Comparison of ENCODE assay signal across 24 mouse cellular contexts in genomic region chr10:128370601-128371000, GRCm38 (mm10). TPM values are rescaled to one million over a fixed set of nuclear protein-coding genes. Genes with fewer than 3 reads are reported as not detected.
DNase-seq lines count a peak whose midpoint lies in the region; ATAC-seq and TF ChIP-seq lines count a peak whose summit lies in the region.
"Had no signal": no experiment of that assay in that cellular context is flagged by ENCODE, and none has a peak within 500 bp of the region (broad histone marks: within the 10 kb centered on the region; RNA-seq: fewer than 3 reads in every experiment).

No protein-coding gene starts in this region.

- 55% methylated on average over 4 of the region's 4 CpGs for WGBS in hindbrain, embryonic 12.5 days
- 59% methylated on average over 4 of the region's 4 CpGs for WGBS in hindbrain, embryonic 13.5 days
- 48% methylated on average over 4 of the region's 4 CpGs for WGBS in neural tube, embryonic 15.5 days
- 67% methylated on average over 4 of the region's 4 CpGs for whole genome bisulfite sequencing in midbrain, embryonic 13.5 days

- no peak overlapping the region for H3K4me2 ChIP-seq in hindbrain, embryonic 12.5 days (replicated peaks)
- no peak overlapping the region for H3K4me2 ChIP-seq in hindbrain, embryonic 13.5 days
- no peak overlapping the region for H3K4me2 ChIP-seq in neural tube, embryonic 15.5 days
- H3K4me2 ChIP-seq in midbrain, embryonic 13.5 days (replicated peaks), result no peak overlapping the region
- H3K4me2 ChIP-seq: embryonic facial prominence, embryonic 13.5 days; limb, embryonic 13.5 days; liver, embryonic 13.5 days; lung, embryonic 14.5 days had no signal

- H3K4me3 ChIP-seq in hindbrain, embryonic 12.5 days, result no peak overlapping the region
- no peak overlapping the region for H3K4me3 ChIP-seq in hindbrain, embryonic 13.5 days
- 0 out of 2 replicates have a peak overlapping the region, but pooled peaks have one; percentile 14 for H3K4me3 ChIP-seq in E14TG2a.4 (replicated peaks; ENCODE audit: low read length)
- no peak overlapping the region for H3K4me3 ChIP-seq in neural tube, embryonic 15.5 days (replicated peaks)
- H3K4me3 ChIP-seq in midbrain, embryonic 13.5 days (replicated peaks), result no peak overlapping the region
- H3K4me3 ChIP-seq: embryonic facial prominence, embryonic 13.5 days; limb, embryonic 13.5 days; liver, embryonic 13.5 days; midbrain, embryonic 10.5 days had no signal

- ATAC-seq in hindbrain, embryonic 12.5 days (ENCODE audit: low FRiP score), result no peak
- ATAC-seq in hindbrain, embryonic 13.5 days (ENCODE audit: low FRiP score), result no peak
- peak; percentile 15 for ATAC-seq in granulocyte monocyte progenitor cell, adult 5-6 weeks (replicated peaks; ENCODE audit: poor library complexity, severe bottlenecking)
- no peak for ATAC-seq in neural tube, embryonic 15.5 days (ENCODE audit: low FRiP score)
- no peak for ATAC-seq in midbrain, embryonic 13.5 days
- ATAC-seq: forebrain, embryonic 16.5 days had no signal

- peak; percentile 81 for DNase-seq in ES-CJ7 (ENCODE audit: low read depth, low spot score)
- no peak for DNase-seq in adrenal gland, adult 2 months
- DNase-seq: cerebellum, postnatal 10 days; heart, adult 18-20 months; kidney, postnatal 36 days; liver, embryonic 13.5 days; lung, embryonic 14.5 days; spleen, adult 18-20 months; thymus, adult 2 months had no signal

- H3K36me3 ChIP-seq in hindbrain, embryonic 12.5 days, result peaks cover 1% of the 10 kb centered on the region; the same call in 1 of the 2 replicates
- peaks cover 4% of the 10 kb centered on the region; the same call in 1 of the 2 replicates for H3K36me3 ChIP-seq in hindbrain, embryonic 13.5 days
- H3K36me3 ChIP-seq in E14TG2a.4 (ENCODE audit: insufficient read depth, low read length), result peaks cover 10% of the 10 kb centered on the region
- no peaks in the 10 kb centered on the region for H3K36me3 ChIP-seq in neural tube, embryonic 15.5 days
- peaks cover 5% of the 10 kb centered on the region; the same call in 1 of the 2 replicates for H3K36me3 ChIP-seq in midbrain, embryonic 13.5 days

- H3K9ac ChIP-seq in hindbrain, embryonic 12.5 days, result 0 out of 2 replicates have a peak overlapping the region, but pooled peaks have one; percentile 9
- no peak overlapping the region for H3K9ac ChIP-seq in hindbrain, embryonic 13.5 days
- H3K9ac ChIP-seq in neural tube, embryonic 15.5 days (replicated peaks), result no peak overlapping the region
- no peak overlapping the region for H3K9ac ChIP-seq in midbrain, embryonic 13.5 days (replicated peaks)
- H3K9ac ChIP-seq: embryonic facial prominence, embryonic 13.5 days; limb, embryonic 13.5 days; liver, embryonic 13.5 days; lung, embryonic 14.5 days had no signal

- no peaks in the 10 kb centered on the region for H3K27me3 ChIP-seq in hindbrain, embryonic 12.5 days
- no peaks in the 10 kb centered on the region for H3K27me3 ChIP-seq in hindbrain, embryonic 13.5 days
- H3K27me3 ChIP-seq in E14TG2a.4 (ENCODE audit: insufficient read depth, low read length), result no peaks in the 10 kb centered on the region
- no peaks in the 10 kb centered on the region for H3K27me3 ChIP-seq in neural tube, embryonic 15.5 days (replicated peaks)
- no peaks in the 10 kb centered on the region for H3K27me3 ChIP-seq in midbrain, embryonic 13.5 days
- H3K27me3 ChIP-seq: embryonic facial prominence, embryonic 13.5 days; limb, embryonic 13.5 days; liver, embryonic 13.5 days had no signal

- TF ChIP-seq CTCF in E14TG2a.4 (conservative IDR thresholded peaks at IDR 0.05; ENCODE audit: low read length), result no peak

- no peaks in the 10 kb centered on the region for H3K9me3 ChIP-seq in hindbrain, embryonic 12.5 days (replicated peaks)
- H3K9me3 ChIP-seq in hindbrain, embryonic 13.5 days, result no peaks in the 10 kb centered on the region
- H3K9me3 ChIP-seq in E14TG2a.4 (ENCODE audit: low read length), result no peaks in the 10 kb centered on the region
- H3K9me3 ChIP-seq in neural tube, embryonic 15.5 days (replicated peaks), result no peaks in the 10 kb centered on the region
- H3K9me3 ChIP-seq in midbrain, embryonic 13.5 days, result no peaks in the 10 kb centered on the region
- H3K9me3 ChIP-seq: embryonic facial prominence, embryonic 13.5 days; G1E; limb, embryonic 13.5 days; liver, embryonic 13.5 days; midbrain, embryonic 10.5 days had no signal

- H3K27ac ChIP-seq in hindbrain, embryonic 12.5 days, result no peak overlapping the region
- H3K27ac ChIP-seq in hindbrain, embryonic 13.5 days, result no peak overlapping the region
- H3K27ac ChIP-seq in neural tube, embryonic 15.5 days (replicated peaks), result no peak overlapping the region
- H3K27ac ChIP-seq in midbrain, embryonic 13.5 days, result no peak overlapping the region
- H3K27ac ChIP-seq: embryonic facial prominence, embryonic 13.5 days; limb, embryonic 13.5 days; liver, embryonic 13.5 days; midbrain, embryonic 10.5 days had no signal

- H3K4me1 ChIP-seq in hindbrain, embryonic 12.5 days, result peaks cover 14% of the 10 kb centered on the region
- H3K4me1 ChIP-seq in hindbrain, embryonic 13.5 days (replicated peaks), result peaks cover 26% of the 10 kb centered on the region
- peaks cover 64% of the 10 kb centered on the region for H3K4me1 ChIP-seq in E14TG2a.4 (replicated peaks; ENCODE audit: low read depth, low read length)
- H3K4me1 ChIP-seq in neural tube, embryonic 15.5 days, result peaks cover 26% of the 10 kb centered on the region
- H3K4me1 ChIP-seq in midbrain, embryonic 13.5 days (replicated peaks), result peaks cover 18% of the 10 kb centered on the region

RNA-seq across cellular contexts. Expression of gene Coq10a, which starts 1.8 kb away (rescaled TPM):
- 31.7 and 32.8 TPM in 2 replicates for polyA plus RNA-seq in hindbrain, embryonic 12.5 days (2016; fragmentation: Nextera tagmentation; extraction: Ambion mirVana)
- polyA plus RNA-seq in hindbrain, embryonic 13.5 days (2015; fragmentation: Nextera tagmentation; extraction: Ambion mirVana), result 31.1 and 37.6 TPM in 2 replicates
- total RNA-seq in granulocyte monocyte progenitor cell, adult 5-6 weeks (2014; fragmentation: Nextera tagmentation), result 20.8 and 28.4 TPM in 2 replicates
- total RNA-seq in granulocyte monocyte progenitor cell, adult 5-6 weeks (2017), result 6.8 and 7.9 TPM in 2 replicates
- polyA plus RNA-seq in neural tube, embryonic 15.5 days (2015; fragmentation: Nextera tagmentation; extraction: Ambion mirVana), result 34.6 and 40.8 TPM in 2 replicates
- 28.2 and 34.3 TPM in 2 replicates for polyA plus RNA-seq in midbrain, embryonic 13.5 days (2015; fragmentation: Nextera tagmentation; extraction: Ambion mirVana)
- 10 to 100 TPM; 72.2 to 77.1 TPM for total RNA-seq in adrenal gland, adult 2 months (2021)
- polyA plus RNA-seq in adrenal gland, adult 2 months (2012; rRNA removed), result 44.2 and 116 TPM in 2 replicates

RNA-seq across cellular contexts. Expression of gene Ankrd52, which starts 6.3 kb away (rescaled TPM):
- polyA plus RNA-seq in hindbrain, embryonic 12.5 days (2016; fragmentation: Nextera tagmentation; extraction: Ambion mirVana), result 13.6 and 13.7 TPM in 2 replicates
- 11.7 and 12.9 TPM in 2 replicates for polyA plus RNA-seq in hindbrain, embryonic 13.5 days (2015; fragmentation: Nextera tagmentation; extraction: Ambion mirVana)
- 58.1 and 60.1 TPM in 2 replicates for total RNA-seq in granulocyte monocyte progenitor cell, adult 5-6 weeks (2014; fragmentation: Nextera tagmentation)
- 9.1 and 11.3 TPM in 2 replicates for total RNA-seq in granulocyte monocyte progenitor cell, adult 5-6 weeks (2017)
- 11.2 and 13.1 TPM in 2 replicates for polyA plus RNA-seq in neural tube, embryonic 15.5 days (2015; fragmentation: Nextera tagmentation; extraction: Ambion mirVana)
- 13.0 and 14.8 TPM in 2 replicates for polyA plus RNA-seq in midbrain, embryonic 13.5 days (2015; fragmentation: Nextera tagmentation; extraction: Ambion mirVana)
- total RNA-seq in adrenal gland, adult 2 months (2021), result 10 to 100 TPM; 48.3 to 59.3 TPM
- polyA plus RNA-seq in adrenal gland, adult 2 months (2012; rRNA removed), result 44.2 and 53.1 TPM in 2 replicates

RNA-seq across cellular contexts. Expression of gene Slc39a5, which starts 30.4 kb away (rescaled TPM):
- 0.43 TPM in 1 of 2 replicates, not detected in the other for polyA plus RNA-seq in hindbrain, embryonic 12.5 days (2016; fragmentation: Nextera tagmentation; extraction: Ambion mirVana)
- not detected in 2 replicates for polyA plus RNA-seq in hindbrain, embryonic 13.5 days (2015; fragmentation: Nextera tagmentation; extraction: Ambion mirVana)
- not detected in 2 replicates for total RNA-seq in granulocyte monocyte progenitor cell, adult 5-6 weeks (2014; fragmentation: Nextera tagmentation)
- total RNA-seq in granulocyte monocyte progenitor cell, adult 5-6 weeks (2017), result not detected in 2 replicates
- polyA plus RNA-seq in neural tube, embryonic 15.5 days (2015; fragmentation: Nextera tagmentation; extraction: Ambion mirVana), result 0.68 and 4.4 TPM in 2 replicates
- 0.18 and 0.22 TPM in 2 replicates for polyA plus RNA-seq in midbrain, embryonic 13.5 days (2015; fragmentation: Nextera tagmentation; extraction: Ambion mirVana)
- total RNA-seq in adrenal gland, adult 2 months (2021), result not detected
- not detected in 2 replicates for polyA plus RNA-seq in adrenal gland, adult 2 months (2012; rRNA removed)
- total RNA-seq: G1E; gastrocnemius, adult 18-20 months; heart, adult 18-20 months; hematopoietic stem cell, adult 5-6 weeks had no signal
- polyA plus RNA-seq: C2C12, G1E, macrophage had no signal

RNA-seq across cellular contexts. Expression of gene Cs, which starts 33.1 kb away (rescaled TPM):
- 207 and 208 TPM in 2 replicates for polyA plus RNA-seq in hindbrain, embryonic 12.5 days (2016; fragmentation: Nextera tagmentation; extraction: Ambion mirVana)
- polyA plus RNA-seq in hindbrain, embryonic 13.5 days (2015; fragmentation: Nextera tagmentation; extraction: Ambion mirVana), result 232 and 235 TPM in 2 replicates
- 175 and 176 TPM in 2 replicates for total RNA-seq in granulocyte monocyte progenitor cell, adult 5-6 weeks (2014; fragmentation: Nextera tagmentation)
- total RNA-seq in granulocyte monocyte progenitor cell, adult 5-6 weeks (2017), result 104 and 114 TPM in 2 replicates
- 268 and 273 TPM in 2 replicates for polyA plus RNA-seq in neural tube, embryonic 15.5 days (2015; fragmentation: Nextera tagmentation; extraction: Ambion mirVana)
- polyA plus RNA-seq in midbrain, embryonic 13.5 days (2015; fragmentation: Nextera tagmentation; extraction: Ambion mirVana), result 213 and 225 TPM in 2 replicates
- 100 to 1,000 TPM; 391 to 444 TPM for total RNA-seq in adrenal gland, adult 2 months (2021)
- 315 and 332 TPM in 2 replicates for polyA plus RNA-seq in adrenal gland, adult 2 months (2012; rRNA removed)

RNA-seq across cellular contexts. Expression of gene Nabp2, which starts 40.7 kb away (rescaled TPM):
- 102 and 104 TPM in 2 replicates for polyA plus RNA-seq in hindbrain, embryonic 12.5 days (2016; fragmentation: Nextera tagmentation; extraction: Ambion mirVana)
- polyA plus RNA-seq in hindbrain, embryonic 13.5 days (2015; fragmentation: Nextera tagmentation; extraction: Ambion mirVana), result 126 and 139 TPM in 2 replicates
- total RNA-seq in granulocyte monocyte progenitor cell, adult 5-6 weeks (2014; fragmentation: Nextera tagmentation), result 80.4 and 115 TPM in 2 replicates
- total RNA-seq in granulocyte monocyte progenitor cell, adult 5-6 weeks (2017), result 58.6 and 60.5 TPM in 2 replicates
- 128 and 133 TPM in 2 replicates for polyA plus RNA-seq in neural tube, embryonic 15.5 days (2015; fragmentation: Nextera tagmentation; extraction: Ambion mirVana)
- 142 and 153 TPM in 2 replicates for polyA plus RNA-seq in midbrain, embryonic 13.5 days (2015; fragmentation: Nextera tagmentation; extraction: Ambion mirVana)
- total RNA-seq in adrenal gland, adult 2 months (2021), result 10 to 100 TPM; 79.3 to 93.8 TPM
- polyA plus RNA-seq in adrenal gland, adult 2 months (2012; rRNA removed), result 21.3 and 22.2 TPM in 2 replicates
